ENCODE assay signal across 8 mouse cellular contexts in the genomic region with DNA sequence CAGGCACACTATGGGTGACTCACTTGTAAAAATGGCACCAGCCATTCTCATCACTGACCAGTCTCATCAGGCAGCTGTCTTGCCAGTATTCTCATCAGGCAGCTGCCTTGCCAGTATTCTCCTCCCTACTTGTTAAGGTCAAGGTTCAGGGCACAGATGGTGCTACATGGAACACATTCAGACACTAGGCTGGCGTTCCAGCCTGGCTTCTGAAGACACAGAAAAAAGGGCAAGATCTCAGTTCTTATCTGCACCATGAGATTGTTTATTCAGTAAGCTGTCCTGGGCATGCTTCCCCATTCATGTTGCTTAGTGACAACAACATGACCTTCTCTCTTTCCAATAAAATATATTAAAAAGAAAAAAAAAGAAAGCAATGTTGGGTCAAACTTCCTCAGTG.
DNase-seq lines count a peak whose midpoint lies in the region; ATAC-seq and TF ChIP-seq lines count a peak whose summit lies in the region.

No protein-coding gene starts in this region.

- H3K4me3 ChIP-seq in heart, postnatal 0 days (ENCODE audit: low read depth, low read length) = no peak overlapping the region
- H3K4me3 ChIP-seq in heart, embryonic 12.5 days = no peak overlapping the region
- no peak overlapping the region for H3K4me3 ChIP-seq in forebrain, embryonic 12.5 days (replicated peaks)

- TF ChIP-seq EP300 in heart, postnatal 0 days (IDR thresholded peaks at IDR 0.05; ENCODE audit: low read depth) = no peak

- H3K9ac ChIP-seq in heart, postnatal 0 days (replicated peaks; ENCODE audit: low read depth, low read length) = no peak overlapping the region
- H3K9ac ChIP-seq in heart, embryonic 12.5 days = no peak overlapping the region
- no peak overlapping the region for H3K9ac ChIP-seq in forebrain, embryonic 12.5 days

- H3K4me1 ChIP-seq in heart, postnatal 0 days (ENCODE audit: control insufficient read depth, insufficient read depth) = peaks cover 14% of the 10 kb centered on the region
- H3K4me1 ChIP-seq in heart, embryonic 12.5 days (replicated peaks) = peaks cover 13% of the 10 kb centered on the region
- peaks cover 3% of the 10 kb centered on the region; the same call in 1 of the 2 replicates for H3K4me1 ChIP-seq in forebrain, embryonic 12.5 days

- WGBS in heart, postnatal 0 days = 47% methylated on average over 1 of the region's 1 CpGs
- 34% methylated on average over 1 of the region's 1 CpGs for WGBS in heart, embryonic 12.5 days
- 63% methylated on average over 1 of the region's 1 CpGs for WGBS in forebrain, embryonic 12.5 days

- no peaks in the 10 kb centered on the region for H3K36me3 ChIP-seq in heart, postnatal 0 days (replicated peaks; ENCODE audit: control insufficient read depth, insufficient read depth, low read length)
- no peaks in the 10 kb centered on the region for H3K36me3 ChIP-seq in heart, embryonic 12.5 days
- no peaks in the 10 kb centered on the region for H3K36me3 ChIP-seq in forebrain, embryonic 12.5 days (replicated peaks)

- H3K27me3 ChIP-seq in heart, postnatal 0 days (ENCODE audit: control insufficient read depth, insufficient read depth, low read length) = no peaks in the 10 kb centered on the region
- H3K27me3 ChIP-seq in heart, embryonic 12.5 days (replicated peaks) = no peaks in the 10 kb centered on the region
- no peaks in the 10 kb centered on the region for H3K27me3 ChIP-seq in forebrain, embryonic 12.5 days

- H3K27ac ChIP-seq in heart, postnatal 0 days (ENCODE audit: low read depth) = peak overlapping the region; percentile 30; the same call in 1 of the 2 replicates
- no peak overlapping the region for H3K27ac ChIP-seq in heart, embryonic 12.5 days (ENCODE audit: poor library complexity, severe bottlenecking)
- no peak overlapping the region for H3K27ac ChIP-seq in forebrain, embryonic 12.5 days

- no peaks in the 10 kb centered on the region for H3K9me3 ChIP-seq in heart, postnatal 0 days (replicated peaks; ENCODE audit: control insufficient read depth, low read length)
- H3K9me3 ChIP-seq in heart, embryonic 12.5 days (replicated peaks) = no peaks in the 10 kb centered on the region
- H3K9me3 ChIP-seq in forebrain, embryonic 12.5 days = no peaks in the 10 kb centered on the region

- ATAC-seq in heart, postnatal 0 days (ENCODE audit: insufficient read depth, low read depth) = no peak; the same call in 1 of the 2 replicates
- no peak; the same call in 1 of the 2 replicates for ATAC-seq in heart, embryonic 12.5 days (ENCODE audit: insufficient number of reproducible peaks, low FRiP score)
- ATAC-seq in forebrain, embryonic 12.5 days (ENCODE audit: low FRiP score) = no peak
- ATAC-seq in frontal cortex, adult (ENCODE audit: low TSS enrichment) = no peak

- no peak for DNase-seq in heart, postnatal 0 days (ENCODE audit: low spot score)
- peak; percentile 3 for DNase-seq in urinary bladder, postnatal 14 days (ENCODE audit: low spot score)
- DNase-seq in urinary bladder, adult 18-20 months (ENCODE audit: low spot score in 2 of 2) = no peak
- DNase-seq in kidney, postnatal 14 days = peak; percentile 22
- no peak for DNase-seq in frontal cortex, postnatal 36 days (ENCODE audit: low spot score in 2 of 2)

- TF ChIP-seq CTCF in heart, postnatal 0 days (IDR thresholded peaks at IDR 0.05; ENCODE audit: low read depth) = no peak

- no peak overlapping the region for H3K4me2 ChIP-seq in heart, postnatal 0 days (ENCODE audit: low read depth, low read length)
- no peak overlapping the region for H3K4me2 ChIP-seq in heart, embryonic 12.5 days
- H3K4me2 ChIP-seq in forebrain, embryonic 12.5 days = no peak overlapping the region

Comparison
In these comparisons a context has a peak if more than half of its experiments do, and no peak if none do; other contexts are left out.
1. DNase-seq: peak in urinary bladder, postnatal 14 days (single experiment) and kidney, postnatal 14 days (single experiment); none in heart, postnatal 0 days (single experiment), urinary bladder, adult 18-20 months (0 of 2) and frontal cortex, postnatal 36 days (0 of 2).